Mouse (Mus musculus): ENCODE measurements around the gene Gm47969.

- TF ChIP-seq CTCF (IDR thresholded peaks at IDR 0.05; ENCODE audit: control insufficient read depth, insufficient read depth, insufficient replicate concordance, low read depth, low read length): no peak
- TF ChIP-seq POLR2A (IDR thresholded peaks at IDR 0.05; ENCODE audit: control insufficient read depth, low read depth, low read length): no peak
These were observed 22.5 kb downstream of the Gm47969 start for GRCm38 (mm10) chr1:83067205-83067604.
